8 mouse cellular contexts compared by ENCODE assay signal in genomic region chr11:102893015-102893651, GRCm38 (mm10). TPM values are rescaled to one million over a fixed set of nuclear protein-coding genes. Genes with fewer than 3 reads are reported as not detected.
DNase-seq lines count a peak whose midpoint lies in the region.

No protein-coding gene starts in this region.

- H3K9me3 ChIP-seq in forebrain, embryonic 10.5 days: no peaks in the 10 kb centered on the region
- H3K9me3 ChIP-seq in megakaryocyte, embryonic 14.5 days: peaks cover 4% of the 10 kb centered on the region

- intact Hi-C loops in heart, postnatal 14 days (cut with DNase I): no loop called here

- no peaks in the 10 kb centered on the region for H3K36me3 ChIP-seq in forebrain, embryonic 10.5 days (replicated peaks)
- no peaks in the 10 kb centered on the region for H3K36me3 ChIP-seq in megakaryocyte, embryonic 14.5 days (replicated peaks; ENCODE audit: low read length)

- peaks cover 69% of the 10 kb centered on the region for H3K27me3 ChIP-seq in forebrain, embryonic 10.5 days (ENCODE audit: poor library complexity, severe bottlenecking)
- H3K27me3 ChIP-seq in megakaryocyte, embryonic 14.5 days (replicated peaks): peaks cover 85% of the 10 kb centered on the region

- H3K27ac ChIP-seq in forebrain, embryonic 10.5 days: peak overlapping the region; percentile 79

- peak; percentile 59 for DNase-seq in Muller cell, postnatal 12 days (ENCODE audit: inconsistent ontology term)
- peak; percentile 79 for DNase-seq in c-Kit-positive CD71-positive TER-119-negative erythroid progenitor cells, embryonic 14.5 days (ENCODE audit: low read depth)
- peak; percentile 78 for DNase-seq in forebrain, embryonic 10.5 days (ENCODE audit: extremely low spot score, low spot score)
- peak; percentile 48 to 58 for DNase-seq in heart, postnatal 14 days
- peak; percentile 88 to 89 for DNase-seq in kidney, postnatal 36 days
- peak; percentile 46 for DNase-seq in skeletal muscle tissue, adult 2 months (ENCODE audit: low read depth, low spot score)
- no peak for DNase-seq in layer of hippocampus, adult 9-10 months (ENCODE audit: low spot score)

- peak overlapping the region; percentile 49 for H3K4me3 ChIP-seq in forebrain, embryonic 10.5 days
- peak overlapping the region; percentile 87 for H3K4me3 ChIP-seq in megakaryocyte, embryonic 14.5 days (replicated peaks)

- WGBS in forebrain, embryonic 10.5 days: 2% methylated on average over 43 of the region's 43 CpGs

- H3K4me1 ChIP-seq in forebrain, embryonic 10.5 days: peaks cover 35% of the 10 kb centered on the region
- H3K4me1 ChIP-seq in megakaryocyte, embryonic 14.5 days: peaks cover 27% of the 10 kb centered on the region

RNA-seq across cellular contexts. Expression of gene Gfap, which starts 7.6 kb away (rescaled TPM):
- polyA plus RNA-seq in forebrain, embryonic 10.5 days (2016; fragmentation: Nextera tagmentation; extraction: Ambion mirVana): 0.09 and 0.10 TPM in 2 replicates
- total RNA-seq in heart, postnatal 14 days (2021): under 1 TPM; 0.15 to 0.36 TPM
- not detected in 2 replicates for polyA plus RNA-seq in megakaryocyte, embryonic 14.5 days (2012; ENCODE audit: insufficient read depth, low replicate concordance)

RNA-seq across cellular contexts. Expression of gene Fam187a, which starts 8.2 kb away (rescaled TPM):
- polyA plus RNA-seq in forebrain, embryonic 10.5 days (2016; fragmentation: Nextera tagmentation; extraction: Ambion mirVana): 0.09 TPM in 1 of 2 replicates, not detected in the other
- not detected for total RNA-seq in heart, postnatal 14 days (2021)
- not detected in 2 replicates for polyA plus RNA-seq in megakaryocyte, embryonic 14.5 days (2012; ENCODE audit: insufficient read depth, low replicate concordance)

RNA-seq across cellular contexts. Expression of gene Ccdc103, which starts 12.1 kb away (rescaled TPM):
- 2.0 and 2.9 TPM in 2 replicates for polyA plus RNA-seq in forebrain, embryonic 10.5 days (2016; fragmentation: Nextera tagmentation; extraction: Ambion mirVana)
- total RNA-seq in heart, postnatal 14 days (2021): under 1 TPM; 0.14 to 0.22 TPM
- polyA plus RNA-seq in megakaryocyte, embryonic 14.5 days (2012; ENCODE audit: insufficient read depth, low replicate concordance): not detected in 2 replicates

RNA-seq across cellular contexts. Expression of gene Eftud2, which starts 12.3 kb away (rescaled TPM):
- polyA plus RNA-seq in forebrain, embryonic 10.5 days (2016; fragmentation: Nextera tagmentation; extraction: Ambion mirVana): 376 and 379 TPM in 2 replicates
- total RNA-seq in heart, postnatal 14 days (2021): 10 to 100 TPM; 39.2 to 40.5 TPM
- 23.2 and 87.1 TPM in 2 replicates for polyA plus RNA-seq in megakaryocyte, embryonic 14.5 days (2012; ENCODE audit: insufficient read depth, low replicate concordance)

RNA-seq across cellular contexts. Expression of gene Kif18b, which starts 31.8 kb away (rescaled TPM):
- polyA plus RNA-seq in forebrain, embryonic 10.5 days (2016; fragmentation: Nextera tagmentation; extraction: Ambion mirVana): 14.5 and 15.5 TPM in 2 replicates
- total RNA-seq in heart, postnatal 14 days (2021): 1 to 10 TPM; 2.1 to 3.3 TPM
- polyA plus RNA-seq in megakaryocyte, embryonic 14.5 days (2012; ENCODE audit: insufficient read depth, low replicate concordance): 11.5 and 18.4 TPM in 2 replicates
